Mouse (Mus musculus) stomach, embryonic 16.5 days (tissue): Measurements from ENCODE around the gene Gltp. TPM values are rescaled to one million over a fixed set of nuclear protein-coding genes. Genes with fewer than 3 reads are reported as not detected.

Experiments used
- ATAC-seq: fragments of 200-750 bp; cut with Nextera tagmentation; 2 replicates; pipeline ENCODE4 v1.8.0; 2017; ENCODE audit warnings: moderate number of reproducible peaks, moderate TSS enrichment; ENCODE audit not compliant: insufficient read depth, low FRiP score
- H3K27ac ChIP-seq: fragments of 300-500 bp; sonication (generic); 2 replicates; pipeline ENCODE4 v1.5.1; 2014; ENCODE audit warnings: low read length
- H3K27me3 ChIP-seq: fragments of 300-500 bp; sonication (generic); 2 replicates; pipeline ENCODE4 v1.6.1; 2014; ENCODE audit warnings: low read length, control low read depth, mixed read lengths; ENCODE audit not compliant: control insufficient read depth, insufficient read depth
- H3K36me3 ChIP-seq: fragments of 300-500 bp; sonication (generic); 2 replicates; pipeline ENCODE4 v1.6.1; 2014; ENCODE audit warnings: low read length; ENCODE audit not compliant: control insufficient read depth, insufficient read depth
- H3K4me1 ChIP-seq: fragments of 300-500 bp; sonication (generic); 2 replicates; pipeline ENCODE4 v1.6.1; 2014; ENCODE audit warnings: low read length, control low read depth, mixed read lengths; ENCODE audit not compliant: control insufficient read depth, insufficient read depth
- H3K4me2 ChIP-seq: fragments of 300-500 bp; sonication (generic); 2 replicates; pipeline ENCODE4 v1.6.1; 2014; ENCODE audit warnings: low read depth, low read length, mixed read lengths
- H3K4me3 ChIP-seq: fragments of 300-500 bp; sonication (generic); replicated peaks from 2 replicates; pipeline ENCODE4 v1.5.1; 2014; ENCODE audit warnings: mild to moderate bottlenecking, low read length
- H3K9ac ChIP-seq: fragments of 300-500 bp; sonication (generic); 2 replicates; pipeline ENCODE4 v1.6.1; 2014; ENCODE audit warnings: low read length
- H3K9me3 ChIP-seq: fragments of 300-500 bp; sonication (generic); replicated peaks from 2 replicates; pipeline ENCODE4 v1.6.1; 2016; ENCODE audit warnings: low read length, control low read depth; ENCODE audit not compliant: control insufficient read depth
- WGBS: fragments of 180-500 bp; shearing (Covaris S2); extraction: QIAGEN DNeasy Blood & Tissue Kit; methylation state at CpG from one replicate; pipeline ENCODE4 v1.1.7; 2014; 5-methylcytosine and 5-hydroxymethylcytosine counted together
- polyA plus RNA-seq: library from polyadenylated mRNA; unstranded; fragments of >200 nt; fragmentation: Nextera tagmentation; extraction: Ambion mirVana; gene quantifications from 2 replicates; pipeline ENCODE4 v1.2.1, GENCODE M21; 2015

Gene Gltp
- polyA plus RNA-seq, 1 experiment from 2014 or later, result 208 TPM

GRCm38 (mm10) chr5:114669014-114669413, 21.8 kb downstream of the Gltp start:
- Histone ChIP-seq H3K9me3 (no peaks in the 10 kb centered on the region), H3K4me1 (no peaks in the 10 kb centered on the region; the same call in 1 of the 2 replicates), H3K4me3 (no peak overlapping the region), H3K4me2 (no peak overlapping the region), H3K9ac (no peak overlapping the region), H3K36me3 (0 out of 2 replicates have a peak, but pooled peaks cover 2% of the 10 kb centered on the region), H3K27ac (no peak overlapping the region), H3K27me3 (no peaks in the 10 kb centered on the region)
- no peak for ATAC-seq
- 86% methylated on average over 5 of the region's 5 CpGs for WGBS

- H3K9ac ChIP-seq, result peak overlapping the region; percentile 51
- WGBS, result 3% methylated on average over 36 of the region's 36 CpGs
- H3K27ac ChIP-seq, result peak overlapping the region; percentile 60; the same call in 1 of the 2 replicates
- H3K27me3 ChIP-seq, result no peaks in the 10 kb centered on the region
- no peaks in the 10 kb centered on the region; the same call in 1 of the 2 replicates for H3K4me1 ChIP-seq
- peak overlapping the region; percentile 67 for H3K4me2 ChIP-seq
- no peaks in the 10 kb centered on the region for H3K9me3 ChIP-seq
- peak; percentile 94 for ATAC-seq
- peak overlapping the region; percentile 40 for H3K4me3 ChIP-seq
- no peaks in the 10 kb centered on the region for H3K36me3 ChIP-seq
These were observed 23.4 kb downstream of the Gltp start for GRCm38 (mm10) chr5:114667228-114667856.

- H3K4me2 ChIP-seq, result 0 out of 2 replicates have a peak overlapping the region, but pooled peaks have one; percentile 67
- WGBS, result 55% methylated on average over 1 of the region's 1 CpGs
These were observed 24.1 kb downstream of the Gltp start for GRCm38 (mm10) chr5:114666659-114667058.

GRCm38 (mm10) chr5:114664750-114665149, 26.0 kb downstream of the Gltp start:
- Histone ChIP-seq H3K27me3 (no peaks in the 10 kb centered on the region), H3K36me3 (no peaks in the 10 kb centered on the region), H3K4me1 (no peaks in the 10 kb centered on the region; the same call in 1 of the 2 replicates), H3K9me3 (no peaks in the 10 kb centered on the region), H3K4me3 (no peak overlapping the region), H3K4me2 (no peak overlapping the region), H3K27ac (no peak overlapping the region), H3K9ac (no peak overlapping the region)
- 68% methylated on average over 7 of the region's 7 CpGs for WGBS
- peak; percentile 28; the same call in 1 of the 2 replicates for ATAC-seq

More at GRCm38 (mm10) chr5:114666659-114667058, 24.1 kb downstream of the Gltp start:
- Histone ChIP-seq H3K9ac (no peak overlapping the region), H3K4me3 (no peak overlapping the region), H3K36me3 (no peaks in the 10 kb centered on the region), H3K4me1 (no peaks in the 10 kb centered on the region; the same call in 1 of the 2 replicates), H3K27me3 (no peaks in the 10 kb centered on the region), H3K9me3 (no peaks in the 10 kb centered on the region), H3K27ac (no peak overlapping the region)
- ATAC-seq, result no peak

- H3K9ac ChIP-seq, result no peak overlapping the region
- H3K27me3 ChIP-seq, result no peaks in the 10 kb centered on the region
- H3K4me1 ChIP-seq, result no peaks in the 10 kb centered on the region; the same call in 1 of the 2 replicates
- H3K27ac ChIP-seq, result no peak overlapping the region
- H3K36me3 ChIP-seq, result no peaks in the 10 kb centered on the region
- H3K9me3 ChIP-seq, result no peaks in the 10 kb centered on the region
- 62% methylated on average over 4 of the region's 4 CpGs for WGBS
- no peak overlapping the region for H3K4me3 ChIP-seq
- no peak overlapping the region for H3K4me2 ChIP-seq
- ATAC-seq, result no peak
These were observed 26.6 kb downstream of the Gltp start for GRCm38 (mm10) chr5:114664139-114664538.

- WGBS, result 58% methylated on average over 6 of the region's 6 CpGs
- no peak for ATAC-seq
- Histone ChIP-seq H3K36me3 (no peaks in the 10 kb centered on the region), H3K4me3 (no peak overlapping the region), H3K4me2 (no peak overlapping the region), H3K9me3 (no peaks in the 10 kb centered on the region), H3K9ac (no peak overlapping the region), H3K27ac (no peak overlapping the region), H3K27me3 (peaks cover 16% of the 10 kb centered on the region), H3K4me1 (peaks cover 8% of the 10 kb centered on the region)
These were observed 29.8 kb downstream of the Gltp start for GRCm38 (mm10) chr5:114661029-114661428.

GRCm38 (mm10) chr5:114658255-114658654, 32.5 kb downstream of the Gltp start, which contains the start of gene Trpv4:
Trpv4 (minus strand) TSS chr5:114658421.
- WGBS, result 1% methylated on average over 27 of the region's 47 CpGs

GRCm38 (mm10) chr5:114657426-114657825, 33.4 kb downstream of the Gltp start:
- H3K4me3 ChIP-seq, result peak overlapping the region; percentile 65
- no peaks in the 10 kb centered on the region for H3K9me3 ChIP-seq
- peak overlapping the region; percentile 96 for H3K4me2 ChIP-seq
- H3K4me1 ChIP-seq, result peaks cover 8% of the 10 kb centered on the region; the same call in 1 of the 2 replicates
- H3K36me3 ChIP-seq, result no peaks in the 10 kb centered on the region
- no peak for ATAC-seq
- 36% methylated on average over 10 of the region's 10 CpGs for WGBS
- H3K9ac ChIP-seq, result peak overlapping the region; percentile 72
- H3K27me3 ChIP-seq, result peaks cover 16% of the 10 kb centered on the region
- H3K27ac ChIP-seq, result no peak overlapping the region

More at GRCm38 (mm10) chr5:114658255-114658654, 32.5 kb downstream of the Gltp start, which contains the start of gene Trpv4:
- Histone ChIP-seq H3K4me1 (peaks cover 8% of the 10 kb centered on the region; the same call in 1 of the 2 replicates), H3K27ac (no peak within 1 kb of the TSS), H3K36me3 (no peaks in the 10 kb centered on the region), H3K4me2 (peak within 1 kb of the TSS; percentile 96), H3K27me3 (peaks cover 16% of the 10 kb centered on the region), H3K4me3 (peak within 1 kb of the TSS; percentile 65), H3K9ac (peak within 1 kb of the TSS; percentile 72), H3K9me3 (no peaks in the 10 kb centered on the region)
- ATAC-seq, result peak; percentile 56

GRCm38 (mm10) chr5:114656305-114656704, 34.5 kb downstream of the Gltp start:
- Histone ChIP-seq H3K27me3 (peaks cover 16% of the 10 kb centered on the region), H3K9me3 (no peaks in the 10 kb centered on the region), H3K9ac (no peak overlapping the region), H3K27ac (no peak overlapping the region), H3K4me3 (no peak overlapping the region), H3K4me1 (peaks cover 8% of the 10 kb centered on the region), H3K36me3 (no peaks in the 10 kb centered on the region), H3K4me2 (no peak overlapping the region)
- no peak for ATAC-seq
- WGBS, result 80% methylated on average over 7 of the region's 7 CpGs
